Mouse (Mus musculus) forelimb bud, embryonic 11.5 days (tissue): ENCODE results near the gene Olfr640.

Experiments used
- DNase-seq: peaks from one replicate; pipeline ENCODE4 v3.0.0-alpha.2; 2012; ENCODE audit warnings: low read depth, low spot score

The Olfr640 gene

GRCm38 (mm10) chr7:104025473-104025872 lies at the start of gene Olfr640:
Gene Olfr640 (minus strand): TSS chr7:104025573.
- no peak for DNase-seq

GRCm38 (mm10) chr7:104071769-104072168 lies 46.4 kb upstream of the Olfr640 start, which contains the start of gene Olfr644:
Gene Olfr644 (minus strand): TSS chr7:104071869.
- no peak for DNase-seq

- DNase-seq: no peak
Observed at GRCm38 (mm10) chr7:104061345-104061744, 36.0 kb upstream of the Olfr640 start, which contains the start of gene 4930516K23Rik. Gene 4930516K23Rik (minus strand): TSS chr7:104061445.

GRCm38 (mm10) chr7:104059215-104059614 lies 33.8 kb upstream of the Olfr640 start:
- no peak for DNase-seq

GRCm38 (mm10) chr7:104052566-104052965 lies 27.2 kb upstream of the Olfr640 start, which contains the start of gene Olfr642:
Gene Olfr642 (minus strand): TSS chr7:104052666.
- DNase-seq: no peak

GRCm38 (mm10) chr7:104050745-104051144 lies 25.4 kb upstream of the Olfr640 start:
- no peak for DNase-seq

- no peak for DNase-seq
Observed at GRCm38 (mm10) chr7:104035145-104035544, 9.8 kb upstream of the Olfr640 start, which contains the start of gene Olfr641. Gene Olfr641 (plus strand): TSS chr7:104035445.

- DNase-seq: no peak
Observed at GRCm38 (mm10) chr7:104026978-104027377, 1.6 kb upstream of the Olfr640 start.

- no peak for DNase-seq
Observed at GRCm38 (mm10) chr7:104021651-104022050, 3.7 kb downstream of the Olfr640 start.

GRCm38 (mm10) chr7:104018953-104019352 lies 6.4 kb downstream of the Olfr640 start:
- DNase-seq: no peak

- no peak for DNase-seq
Observed at GRCm38 (mm10) chr7:104017203-104017602, 8.2 kb downstream of the Olfr640 start, which contains the start of gene Olfr639. Gene Olfr639 (minus strand): TSS chr7:104017303.

- DNase-seq: no peak
Observed at GRCm38 (mm10) chr7:103999124-103999523, 26.2 kb downstream of the Olfr640 start.

GRCm38 (mm10) chr7:103998446-103998845 lies 26.9 kb downstream of the Olfr640 start, which contains the start of gene Olfr638:
Gene Olfr638 (plus strand): TSS chr7:103998746.
- no peak for DNase-seq

GRCm38 (mm10) chr7:103971782-103972181 lies 53.6 kb downstream of the Olfr640 start:
- DNase-seq: no peak

GRCm38 (mm10) chr7:103970852-103971251 lies 54.5 kb downstream of the Olfr640 start, which contains the start of gene Olfr635:
Gene Olfr635 (plus strand): TSS chr7:103971152.
- no peak for DNase-seq
